Mouse (Mus musculus) urinary bladder, adult 2 months (tissue): ENCODE measurements around the gene Ang4. TPM values are rescaled to one million over a fixed set of nuclear protein-coding genes. Genes with fewer than 3 reads are reported as not detected.
"Not testable (repeated sequence)": the region's sequence is repeated elsewhere in the genome, so short reads cannot be mapped to it uniquely, and the experiment has no call there.

Experiments
- DNase-seq: peaks from one replicate; pipeline ENCODE4 v3.0.0; 2022; ENCODE audit warnings: low spot score
- polyA plus RNA-seq: library from polyadenylated mRNA; depleted of rRNA; stranded (reverse); fragments of >200 nt; gene quantifications from 2 replicates; pipeline ENCODE4 v1.2.3, GENCODE M21; 2012; rRNA removed

Ang4 gene
- polyA plus RNA-seq: 0.56 and 0.57 TPM in 2 replicates

DNA sequence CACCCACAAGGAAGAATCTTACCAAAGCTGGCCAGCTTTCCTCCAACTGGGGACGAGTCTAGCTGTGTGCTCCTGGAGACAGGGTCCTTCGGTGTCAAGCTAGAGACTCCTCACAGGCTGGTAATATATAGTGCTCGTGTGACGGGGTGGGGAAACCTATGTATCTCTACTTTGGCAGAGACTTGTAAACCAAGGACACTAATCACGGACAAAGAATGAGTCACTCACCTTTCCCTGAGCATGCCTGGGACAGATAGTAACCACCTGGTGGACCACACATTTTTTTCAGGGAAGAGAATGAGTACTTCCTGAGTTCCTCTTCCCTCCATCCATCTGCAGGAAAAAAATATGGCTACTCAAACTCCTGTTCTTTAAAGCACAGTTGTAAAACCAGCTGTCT lies at the start of gene Ang4:
Ang4 (minus strand) TSS at position 101 of the 400 bp plus-strand sequence.
- DNase-seq: no peak

DNA sequence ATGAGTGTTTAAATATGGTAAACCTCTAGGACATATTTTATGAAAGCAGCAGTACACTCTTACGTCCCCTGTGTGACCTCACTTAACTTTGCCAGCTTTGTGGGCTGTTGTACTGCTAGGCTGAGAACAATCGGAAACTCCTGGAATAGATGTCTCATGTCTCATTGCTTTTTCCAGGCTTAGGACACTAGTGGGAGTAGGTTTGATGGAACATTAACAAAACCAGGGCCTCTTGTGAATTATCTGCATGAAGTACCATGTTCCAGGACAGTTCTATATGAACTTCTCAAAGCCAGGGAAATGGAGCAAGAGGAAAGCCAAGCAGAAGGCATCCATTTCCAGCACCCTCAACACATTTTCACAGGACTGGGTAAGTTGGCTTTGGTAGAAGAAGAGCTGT lies 26.4 kb upstream of the Ang4 start, which contains the start of gene AY358078:
AY358078 (plus strand) TSS at position 301 of the 400 bp plus-strand sequence.
- DNase-seq: no peak

DNA sequence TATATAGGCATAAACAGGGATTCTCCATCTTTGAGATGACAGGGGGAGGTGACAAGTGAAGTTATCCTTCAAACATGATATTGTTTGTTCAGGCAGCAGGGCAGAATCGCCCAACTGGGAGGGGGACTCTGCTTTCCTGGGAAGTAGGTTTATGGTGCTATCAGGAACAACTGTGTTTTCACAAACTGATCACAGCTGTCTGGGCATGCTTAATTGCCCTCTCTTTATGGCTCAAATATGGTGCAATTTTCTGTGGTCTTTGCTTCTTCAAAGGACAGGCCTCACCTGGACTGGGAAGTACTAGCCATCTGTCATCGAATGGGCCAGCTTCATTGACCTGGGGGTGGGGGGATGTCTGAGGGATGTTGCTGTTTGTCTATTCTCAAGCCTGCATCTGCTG lies 20.7 kb upstream of the Ang4 start:
- DNase-seq: no peak

DNA sequence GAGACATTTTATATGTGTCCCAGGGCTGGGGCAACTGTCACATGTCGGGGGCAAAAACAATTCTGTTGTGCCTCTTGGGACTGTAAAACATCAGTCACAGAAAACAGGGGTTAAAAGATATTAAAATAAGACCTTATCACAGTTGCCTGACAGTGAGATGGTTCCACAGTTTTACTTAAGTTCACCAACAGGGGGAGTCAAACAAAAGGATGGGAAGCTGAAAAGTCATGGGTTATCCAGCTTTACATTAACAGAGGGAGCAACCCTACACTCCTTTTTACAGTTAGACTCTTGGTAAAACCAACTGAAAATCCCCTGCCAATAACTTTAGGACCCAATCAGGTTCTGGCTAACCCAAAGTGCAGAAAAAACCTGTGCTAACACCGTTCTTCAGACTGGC lies 15.8 kb upstream of the Ang4 start:
- no peak for DNase-seq

DNA sequence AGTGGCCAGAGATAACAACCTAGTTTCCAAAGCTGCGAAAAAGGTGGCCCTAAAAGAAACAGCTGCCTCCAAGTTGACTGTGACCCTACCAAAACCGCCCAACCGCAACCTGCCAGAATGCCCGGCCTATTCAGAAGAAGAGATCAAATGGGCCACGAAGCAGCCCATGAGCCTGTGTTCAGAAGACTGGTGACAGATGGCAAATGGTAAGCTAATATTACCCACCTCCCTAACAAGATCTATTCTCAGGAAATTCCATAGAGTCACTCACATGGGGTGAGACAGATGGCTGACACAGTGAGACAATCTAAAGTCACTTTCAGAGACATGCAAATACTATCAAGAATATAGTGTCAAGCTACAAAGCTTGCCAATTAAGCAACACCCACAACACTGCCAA lies 13.7 kb upstream of the Ang4 start:
- no peak for DNase-seq

DNA sequence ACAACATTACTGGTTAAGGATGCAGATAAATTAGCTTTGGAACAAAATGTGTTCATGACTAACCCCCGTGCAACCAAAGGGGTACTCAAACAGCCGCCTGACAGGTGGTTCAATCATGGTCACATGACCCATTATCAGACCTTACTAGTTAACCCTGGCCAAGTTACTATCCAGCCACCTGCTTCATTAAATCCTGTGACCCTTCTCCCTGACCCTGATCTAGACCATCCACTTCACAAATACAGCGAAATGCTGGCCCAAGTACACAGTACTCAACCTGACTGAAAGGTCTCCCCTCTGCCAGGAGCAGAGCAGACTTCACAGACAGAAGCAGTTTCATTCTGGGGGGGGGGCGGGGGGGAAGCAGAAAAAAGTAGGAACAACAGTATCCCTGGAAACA lies 12.9 kb upstream of the Ang4 start:
- no peak for DNase-seq

DNA sequence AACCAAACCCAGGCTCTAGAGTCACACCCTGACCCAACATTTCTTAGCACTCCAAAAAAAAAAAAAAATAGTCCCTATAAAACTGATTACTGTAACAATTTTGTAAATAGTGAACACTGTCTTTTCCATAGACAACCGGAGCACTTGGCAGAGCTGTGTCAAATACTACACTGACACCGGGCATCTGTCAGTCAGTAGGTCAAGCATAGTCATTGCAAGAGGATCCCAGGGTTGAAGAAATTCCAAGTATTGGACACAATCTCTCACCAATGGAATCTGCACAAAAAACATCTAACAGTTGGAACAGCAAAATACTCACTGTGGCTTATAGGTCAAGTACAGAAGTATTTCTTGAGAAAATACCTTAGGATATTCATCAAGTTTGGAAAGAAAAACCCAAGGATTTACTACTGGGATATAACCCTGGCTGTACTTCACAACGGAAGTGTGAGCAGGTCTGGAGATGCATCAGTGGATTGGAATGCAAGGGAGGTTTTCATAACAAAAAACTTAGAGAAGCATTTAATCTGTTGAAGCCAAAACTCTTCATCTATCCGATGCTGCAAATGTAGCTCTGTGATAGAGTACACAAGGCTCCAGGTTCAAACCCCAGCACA lies 5.6 kb upstream of the Ang4 start:
- no peak for DNase-seq

DNA sequence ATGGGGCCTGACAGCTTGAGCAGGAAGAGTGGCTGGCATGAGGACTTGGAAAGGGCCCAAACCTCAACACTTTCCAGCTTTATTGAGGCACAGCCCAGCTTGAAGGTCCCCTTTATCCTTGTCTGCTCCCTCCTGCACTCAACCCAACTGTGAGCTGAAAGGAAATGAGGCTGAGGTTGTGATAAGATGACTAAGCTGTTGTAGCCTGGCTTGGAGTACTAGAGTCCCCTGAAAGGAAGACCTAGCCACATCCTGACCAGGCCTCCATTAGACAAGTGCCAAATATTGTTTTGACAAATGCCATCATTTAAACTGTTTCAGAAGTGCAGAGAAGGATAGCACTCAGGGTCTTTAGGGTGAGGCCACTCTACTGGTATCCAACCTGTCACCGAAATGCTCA lies 4.4 kb upstream of the Ang4 start:
- DNase-seq: no peak

DNA sequence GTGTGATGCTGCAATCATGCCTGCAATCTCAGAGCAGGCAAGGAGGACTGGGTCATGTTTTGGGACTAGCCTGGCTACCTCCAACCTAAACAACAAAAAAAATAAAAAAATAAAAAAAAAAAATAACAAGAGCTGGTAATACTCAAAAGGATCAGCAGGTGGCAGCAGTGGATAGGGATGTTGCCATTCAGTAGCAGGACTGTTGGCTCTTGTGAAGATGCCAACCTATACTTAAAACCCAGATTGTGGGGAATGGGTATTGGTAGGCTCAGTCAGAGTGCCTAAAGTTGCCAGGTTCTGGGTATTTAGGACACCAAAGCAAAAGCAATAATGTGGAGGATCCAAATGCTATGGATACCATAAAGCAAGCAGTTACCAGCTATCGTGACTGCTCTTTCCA lies 2.0 kb downstream of the Ang4 start:
- DNase-seq: not testable (repeated sequence)

DNA sequence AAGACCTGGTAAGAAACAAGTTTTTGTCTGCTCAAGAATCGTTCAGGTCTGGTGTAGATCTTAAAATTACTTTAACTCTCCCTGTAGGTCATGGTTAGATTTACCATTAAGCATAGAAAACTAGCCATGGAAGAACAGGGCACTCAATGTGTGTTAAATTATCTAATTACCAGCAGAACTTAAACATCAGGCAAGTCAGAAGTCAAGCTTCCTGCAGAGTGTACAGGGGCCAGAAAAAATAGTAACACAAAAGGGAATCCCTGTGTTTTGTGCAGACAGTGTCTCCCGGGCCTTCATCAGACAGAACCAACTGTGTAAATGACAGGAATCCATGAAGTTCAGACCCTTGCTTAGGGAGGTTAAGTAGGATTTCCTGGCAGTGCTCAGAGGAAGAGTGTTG lies 17.4 kb downstream of the Ang4 start:
- DNase-seq: no peak

DNA sequence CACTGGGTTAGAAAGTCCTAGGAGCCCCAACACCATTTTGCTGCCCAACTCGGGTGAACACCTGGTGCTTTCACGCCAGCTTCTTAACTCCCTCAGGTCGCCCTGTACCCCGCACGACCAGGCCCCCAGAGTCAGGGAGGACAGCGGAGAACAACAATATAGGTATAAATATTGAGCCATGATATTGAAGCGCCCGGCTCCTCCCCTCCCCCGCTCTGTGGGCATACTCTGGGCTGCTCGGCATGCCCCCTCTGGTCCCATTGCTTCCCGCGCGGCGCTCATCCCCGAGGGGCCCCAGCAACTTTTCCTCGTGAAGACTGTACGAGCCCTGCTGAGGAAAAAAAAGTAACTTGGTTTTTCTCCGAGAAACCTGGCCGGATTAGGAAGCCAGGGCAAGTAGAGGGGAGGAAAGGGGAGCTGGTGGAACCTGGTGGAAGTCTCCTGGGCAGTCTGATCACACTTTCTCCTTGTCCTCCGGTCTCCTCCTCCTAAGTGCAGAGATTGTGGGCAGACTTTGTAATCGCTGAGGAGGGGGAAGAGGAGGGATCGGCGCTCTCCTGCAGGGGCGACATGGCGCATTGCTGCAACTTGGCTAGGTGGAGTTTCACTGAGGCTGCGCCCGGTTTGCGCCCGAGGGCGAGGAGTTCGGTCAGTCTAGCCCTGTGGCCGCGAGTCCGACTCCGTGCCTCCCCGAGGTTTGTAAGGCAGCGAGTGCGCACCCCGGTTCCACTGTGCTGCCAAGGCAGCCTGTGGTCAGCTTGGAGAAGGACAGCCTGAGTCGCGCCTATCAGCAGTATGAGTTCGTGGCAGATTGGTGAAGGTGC lies 32.8 kb downstream of the Ang4 start:
- no peak for DNase-seq

DNA sequence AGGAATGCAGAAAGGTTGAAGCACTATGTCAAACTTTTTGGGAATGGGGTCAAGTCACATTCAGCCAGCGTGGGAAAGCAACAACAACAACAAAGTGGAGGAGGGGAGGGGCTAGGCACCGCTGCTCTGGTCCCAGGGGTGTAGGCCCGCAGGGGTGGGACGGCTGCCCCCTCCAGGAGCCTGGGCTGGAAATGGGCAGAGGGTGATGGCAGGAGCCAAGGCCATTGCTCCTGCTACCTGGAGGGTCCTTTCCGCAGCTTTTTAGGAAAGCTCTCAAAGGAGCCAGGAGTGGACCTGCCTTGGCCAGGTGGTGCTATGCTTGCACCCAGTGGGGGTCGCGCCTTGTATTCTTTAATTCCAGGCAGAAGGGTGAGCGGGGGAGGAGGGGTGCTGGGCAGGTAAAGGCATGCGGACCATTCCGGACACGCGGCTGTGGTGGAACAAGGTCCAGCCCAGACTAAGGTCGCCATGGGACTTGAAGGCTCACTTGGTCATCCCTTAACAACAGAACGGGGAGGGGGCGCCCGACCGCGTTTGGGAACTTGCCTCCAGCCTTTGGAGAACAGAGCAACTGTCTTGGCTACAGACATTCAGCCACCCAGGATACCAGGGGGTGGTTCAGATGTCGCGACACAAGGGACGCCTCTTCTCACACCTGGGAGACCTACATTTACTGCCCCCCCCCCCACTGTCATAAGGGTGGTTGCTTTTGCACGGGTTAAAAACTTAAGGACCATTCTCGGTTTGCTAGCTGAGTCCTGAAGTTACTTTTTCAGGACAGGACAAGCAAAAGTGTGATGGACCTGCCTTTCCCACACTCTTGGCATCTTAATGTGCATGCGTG lies 34.0 kb downstream of the Ang4 start:
- DNase-seq: no peak

DNA sequence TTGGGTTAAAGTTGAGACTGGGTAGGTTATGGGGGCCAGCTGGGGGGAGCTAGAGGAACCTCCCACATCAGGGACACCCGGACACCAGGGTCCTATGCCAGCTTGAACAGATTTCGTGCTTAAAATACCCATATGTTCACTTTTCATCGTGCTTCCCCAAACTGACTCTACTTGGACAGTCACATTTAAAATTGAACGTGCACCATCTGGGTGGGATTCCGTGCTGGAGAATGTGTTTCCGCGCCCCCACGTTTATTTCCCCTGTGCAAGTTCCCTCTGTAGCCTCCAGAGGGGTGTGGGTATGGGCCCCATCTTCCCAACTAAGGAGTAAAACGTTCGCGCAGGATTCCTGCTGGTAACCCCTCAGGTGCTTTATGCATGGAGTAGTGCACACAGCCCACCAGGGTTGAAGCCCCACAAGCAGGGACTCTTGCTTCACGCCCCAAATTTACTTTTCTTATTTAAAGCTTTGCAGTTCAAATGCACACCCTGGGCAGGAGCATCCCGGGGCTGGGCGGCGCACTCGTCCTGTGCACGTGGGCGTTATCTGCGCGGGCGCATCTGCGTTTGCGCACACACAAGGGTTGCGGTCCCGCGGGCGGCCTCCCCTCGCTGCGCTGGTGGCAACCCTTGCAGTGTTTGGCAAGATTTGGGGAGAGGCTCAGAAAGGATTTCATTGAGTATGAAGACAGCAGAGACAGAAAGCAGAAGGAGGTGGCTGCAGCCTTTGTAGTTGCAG lies 34.8 kb downstream of the Ang4 start:
- no peak for DNase-seq

DNA sequence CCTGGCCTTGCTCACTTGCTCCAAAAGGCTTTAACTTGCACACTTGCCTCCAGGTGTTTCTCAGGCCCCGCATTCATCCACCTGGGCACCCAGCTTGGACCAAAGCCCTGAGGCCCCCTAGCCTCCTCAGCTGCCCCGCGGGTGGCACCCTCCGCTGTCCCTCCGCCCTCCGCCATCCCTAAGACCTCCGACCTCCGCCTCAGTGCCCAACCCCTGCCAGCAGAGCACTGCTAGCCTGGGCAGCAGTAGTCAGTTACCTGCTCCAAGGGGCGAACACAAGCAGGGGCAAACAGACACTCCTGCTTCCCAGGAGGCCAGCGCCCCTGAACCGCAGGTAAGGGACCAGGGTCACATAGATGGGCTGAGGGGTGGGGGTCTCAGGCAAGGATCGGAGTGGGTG lies 35.4 kb downstream of the Ang4 start:
- DNase-seq: no peak

DNA sequence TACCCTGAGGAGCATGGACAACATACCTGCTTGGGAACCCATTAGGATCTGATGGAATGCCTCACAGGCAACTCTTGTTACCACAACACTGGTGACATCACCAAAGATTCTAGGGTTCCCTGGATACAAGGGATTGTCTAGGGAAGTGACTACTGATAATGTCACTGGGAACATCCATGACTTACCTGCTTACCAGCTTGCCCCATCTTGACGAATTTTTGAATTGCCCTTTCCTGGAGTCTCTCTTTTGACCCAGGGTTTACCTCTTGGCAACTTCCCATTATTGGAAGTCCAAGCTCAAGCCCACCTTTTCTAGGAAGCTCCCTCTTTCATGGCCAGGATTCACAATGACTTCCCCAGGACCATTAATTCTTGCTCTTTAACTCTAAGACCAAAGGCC lies 56.3 kb downstream of the Ang4 start, which contains the start of gene Gm5800:
Gm5800 (minus strand) TSS at position 101 of the 400 bp plus-strand sequence.
- DNase-seq: no peak

Other genes with a start within 250 kb of the Ang4 start
- 0.06 TPM in 2 replicates for gene Gm5622, start 220.8 kb downstream of the Ang4 start, polyA plus RNA-seq
- not detected in 2 replicates for gene Gm17175, start 199.5 kb downstream of the Ang4 start, polyA plus RNA-seq
- gene Gm17174, start 181.5 kb downstream of the Ang4 start, polyA plus RNA-seq: not detected in 2 replicates
- gene Gm17078, start 162.3 kb downstream of the Ang4 start, polyA plus RNA-seq: not detected in 2 replicates
- gene Gm4181, start 137.9 kb downstream of the Ang4 start, polyA plus RNA-seq: not detected in 2 replicates
- not detected in 2 replicates for gene Gm17079, start 78.1 kb downstream of the Ang4 start, polyA plus RNA-seq
- not detected in 2 replicates for gene Gm5800, start 56.4 kb downstream of the Ang4 start, polyA plus RNA-seq
- gene AY358078, start 26.5 kb upstream of the Ang4 start, polyA plus RNA-seq: not detected in 2 replicates
- gene Ear6, start 80.1 kb upstream of the Ang4 start, polyA plus RNA-seq: not detected in 2 replicates
- 35.8 and 40.5 TPM in 2 replicates for gene Mettl17, start 111.3 kb upstream of the Ang4 start, polyA plus RNA-seq
- 1.2 and 2.0 TPM in 2 replicates for gene Slc39a2, start 119.3 kb upstream of the Ang4 start, polyA plus RNA-seq
- gene Ndrg2, start 140.6 kb upstream of the Ang4 start, polyA plus RNA-seq: 393 and 417 TPM in 2 replicates
- gene Tppp2, start 144.8 kb upstream of the Ang4 start, polyA plus RNA-seq: 0.11 TPM in 1 of 2 replicates, not detected in the other
- 0.75 and 1.0 TPM in 2 replicates for gene Rnase13, start 149.2 kb upstream of the Ang4 start, polyA plus RNA-seq
- gene Arhgef40, start 211.1 kb upstream of the Ang4 start, polyA plus RNA-seq: 44.4 and 53.8 TPM in 2 replicates
- 1.1 and 1.5 TPM in 2 replicates for gene Tmem253, start 242.1 kb upstream of the Ang4 start, polyA plus RNA-seq
- 105 and 107 TPM in 2 replicates for gene Zfp219, start 247.1 kb upstream of the Ang4 start, polyA plus RNA-seq